Mouse (Mus musculus): ENCODE data around the gene Dleu7.

DNA sequence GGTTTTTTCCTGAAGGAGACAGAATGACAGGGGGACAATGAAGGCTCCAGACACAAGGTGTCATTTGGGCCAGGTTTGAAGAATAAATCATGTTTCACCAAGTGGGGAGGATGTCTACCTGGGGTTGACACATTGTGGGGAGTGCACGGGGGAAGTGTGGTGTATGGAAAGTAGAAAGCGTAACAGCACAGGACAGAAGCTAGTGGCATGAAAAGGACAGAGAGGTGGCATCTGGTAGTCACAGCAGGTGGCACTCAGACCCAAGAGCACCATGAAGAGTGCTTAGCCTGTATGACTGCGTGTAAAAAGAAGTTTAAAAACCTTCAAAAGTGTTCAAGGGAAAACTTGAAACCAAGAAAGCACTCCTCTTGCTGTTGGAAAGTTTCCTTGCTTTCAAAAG lies 42.8 kb downstream of the Dleu7 start:
- TF ChIP-seq CTCF (IDR thresholded peaks at IDR 0.05; ENCODE audit: low read depth) (no peak), EP300 (IDR thresholded peaks at IDR 0.05; ENCODE audit: low read depth) (no peak)

Data from liver, embryonic 14.5 days (tissue).